In the genomic region with DNA sequence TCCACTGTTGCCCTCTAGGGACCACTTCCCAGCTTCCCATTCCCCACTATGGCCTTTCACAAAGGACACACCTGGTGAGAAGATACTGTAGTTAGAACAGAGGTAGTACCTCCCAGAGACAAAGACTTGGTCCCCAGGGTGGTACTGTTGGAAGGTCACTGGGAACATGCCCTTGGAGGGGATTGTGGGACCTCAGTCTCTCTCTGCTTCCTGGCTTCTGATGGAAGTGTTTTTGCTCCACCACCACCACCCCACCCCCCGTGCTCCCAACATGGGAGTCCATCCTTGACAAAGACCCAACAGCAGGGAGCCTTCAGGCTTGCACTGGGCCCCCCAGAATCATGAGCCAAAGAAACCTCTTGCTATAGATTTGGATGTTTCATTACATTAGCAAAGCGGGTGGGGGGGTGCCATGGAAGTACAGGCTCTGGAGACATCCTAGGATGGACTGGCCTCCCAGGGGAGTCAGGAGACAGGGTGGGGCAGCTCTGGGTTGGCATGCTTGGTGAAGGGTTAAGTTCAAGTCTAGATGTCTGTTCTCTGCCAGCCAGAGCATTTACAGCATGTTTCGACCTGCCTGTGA, we compare ENCODE assay signal across 15 mouse cellular contexts. TPM values are rescaled to one million over a fixed set of nuclear protein-coding genes. Genes with fewer than 3 reads are reported as not detected.
A peak's percentile ranks its signal among the peaks of the same experiment; 100 is the strongest.
DNase-seq lines count a peak whose midpoint lies in the region; ATAC-seq and TF ChIP-seq lines count a peak whose summit lies in the region.
"Had no signal": no experiment of that assay in that cellular context is flagged by ENCODE, and none has a peak within 500 bp of the region (broad histone marks: within the 10 kb centered on the region; RNA-seq: fewer than 3 reads in every experiment).

No protein-coding gene starts in this region.

- 0 out of 2 replicates have a peak, but pooled peaks cover 3% of the 10 kb centered on the region for H3K36me3 ChIP-seq in heart, embryonic 12.5 days
- peaks cover 3% of the 10 kb centered on the region; the same call in 1 of the 2 replicates for H3K36me3 ChIP-seq in lung, embryonic 14.5 days (ENCODE audit: insufficient read depth)
- 0 out of 2 replicates have a peak, but pooled peaks cover 2% of the 10 kb centered on the region for H3K36me3 ChIP-seq in hindbrain, embryonic 16.5 days (ENCODE audit: control insufficient read depth, insufficient read depth, low read length)

- H3K4me1 ChIP-seq in heart, embryonic 12.5 days (replicated peaks) = peaks cover 72% of the 10 kb centered on the region
- H3K4me1 ChIP-seq in lung, embryonic 14.5 days (ENCODE audit: insufficient read depth) = peaks cover 49% of the 10 kb centered on the region
- H3K4me1 ChIP-seq in hindbrain, embryonic 16.5 days (ENCODE audit: control insufficient read depth, insufficient read depth, low read depth, low read length) = peaks cover 36% of the 10 kb centered on the region

- WGBS in heart, embryonic 12.5 days = 86% methylated on average over 3 of the region's 3 CpGs
- WGBS in lung, embryonic 14.5 days = 84% methylated on average over 3 of the region's 3 CpGs
- WGBS in hindbrain, embryonic 16.5 days = 90% methylated on average over 3 of the region's 3 CpGs

- H3K4me3 ChIP-seq in heart, embryonic 12.5 days = no peak overlapping the region
- no peak overlapping the region for H3K4me3 ChIP-seq in lung, embryonic 14.5 days (ENCODE audit: low read depth, low read length)
- no peak overlapping the region for H3K4me3 ChIP-seq in hindbrain, embryonic 16.5 days (ENCODE audit: low read length)

- H3K9me3 ChIP-seq in heart, embryonic 12.5 days (replicated peaks) = no peaks in the 10 kb centered on the region
- H3K9me3 ChIP-seq in lung, embryonic 14.5 days (ENCODE audit: low read depth, low read length) = no peaks in the 10 kb centered on the region
- no peaks in the 10 kb centered on the region for H3K9me3 ChIP-seq in hindbrain, embryonic 16.5 days (ENCODE audit: control insufficient read depth, low read length)

- DNase-seq in heart, adult 11 months = no peak
- no peak for DNase-seq in lung, embryonic 14.5 days
- DNase-seq in lung, postnatal 25 days (ENCODE audit: low spot score) = no peak
- DNase-seq in cerebellum, adult 9-10 months = peak; percentile 61
- DNase-seq in layer of hippocampus, postnatal 25 days (ENCODE audit: extremely low spot score in 1 of 2, low spot score in 1 of 2) = no peak
- DNase-seq in gastrocnemius, postnatal 4 days (ENCODE audit: low spot score in 2 of 2) = no peak
- DNase-seq: heart, postnatal 14 days; kidney, adult 18-20 months; kidney, postnatal 4 days; layer of hippocampus, postnatal 36 days; lung, adult 18-20 months; right cerebral cortex, adult 18-20 months; spleen, adult 18-20 months had no signal

- no peak for TF ChIP-seq CTCF in lung, embryonic 14.5 days (IDR thresholded peaks at IDR 0.05; ENCODE audit: low read depth)

- H3K27me3 ChIP-seq in heart, embryonic 12.5 days (replicated peaks) = no peaks in the 10 kb centered on the region
- H3K27me3 ChIP-seq in lung, embryonic 14.5 days (ENCODE audit: insufficient read depth, low read length) = no peaks in the 10 kb centered on the region
- no peaks in the 10 kb centered on the region for H3K27me3 ChIP-seq in hindbrain, embryonic 16.5 days (replicated peaks; ENCODE audit: control insufficient read depth, insufficient read depth, low read length)

- no peak for ATAC-seq in heart, embryonic 12.5 days (ENCODE audit: insufficient number of reproducible peaks, low FRiP score)
- ATAC-seq in lung, embryonic 14.5 days (ENCODE audit: insufficient read depth) = no peak
- no peak for ATAC-seq in hindbrain, embryonic 16.5 days

- H3K9ac ChIP-seq in heart, embryonic 12.5 days = no peak overlapping the region
- H3K9ac ChIP-seq in lung, embryonic 14.5 days = no peak overlapping the region
- no peak overlapping the region for H3K9ac ChIP-seq in hindbrain, embryonic 16.5 days (ENCODE audit: low read depth, low read length)

- 0 out of 2 replicates have a peak overlapping the region, but pooled peaks have one; percentile 45 for H3K27ac ChIP-seq in heart, embryonic 12.5 days (ENCODE audit: poor library complexity, severe bottlenecking)
- peak overlapping the region; percentile 75; the same call in 1 of the 2 replicates for H3K27ac ChIP-seq in lung, embryonic 14.5 days (ENCODE audit: low read depth)
- peak overlapping the region; percentile 63 for H3K27ac ChIP-seq in hindbrain, embryonic 16.5 days (ENCODE audit: low read depth, low read length)

- H3K4me2 ChIP-seq in heart, embryonic 12.5 days = no peak overlapping the region
- H3K4me2 ChIP-seq in lung, embryonic 14.5 days = no peak overlapping the region
- no peak overlapping the region for H3K4me2 ChIP-seq in hindbrain, embryonic 16.5 days (ENCODE audit: low read length)

RNA-seq across cellular contexts. Expression of a gene that starts 14.9 kb away (rescaled TPM):
- polyA plus RNA-seq in heart, embryonic 12.5 days (2016; fragmentation: Nextera tagmentation; extraction: Ambion mirVana) = 12.9 and 14.3 TPM in 2 replicates
- polyA plus RNA-seq in lung, embryonic 14.5 days (2014; fragmentation: Nextera tagmentation; extraction: Ambion mirVana) = 30.9 and 39.9 TPM in 2 replicates
- polyA plus RNA-seq in hindbrain, embryonic 16.5 days (2015; fragmentation: Nextera tagmentation; extraction: Ambion mirVana) = 26.4 and 28.8 TPM in 2 replicates
- total RNA-seq in layer of hippocampus, postnatal 25 days (2021) = 100 to 1,000 TPM; 206 to 252 TPM
- total RNA-seq in gastrocnemius, postnatal 4 days (2021) = 10 to 100 TPM; 73.8 to 79.3 TPM
